Mouse (Mus musculus) frontal cortex, postnatal 36 days (tissue): ENCODE measurements around the gene Gm7324.
"Not testable (repeated sequence)": the region's sequence is repeated elsewhere in the genome, so short reads cannot be mapped to it uniquely, and the experiment has no call there.

Experiments used
- DNase-seq, 2 experiments: peaks; one replicate each; pipeline ENCODE4 v3.0.0; 2022; ENCODE audit warnings: low spot score in 2 of 2

Gene Gm7324

DNA sequence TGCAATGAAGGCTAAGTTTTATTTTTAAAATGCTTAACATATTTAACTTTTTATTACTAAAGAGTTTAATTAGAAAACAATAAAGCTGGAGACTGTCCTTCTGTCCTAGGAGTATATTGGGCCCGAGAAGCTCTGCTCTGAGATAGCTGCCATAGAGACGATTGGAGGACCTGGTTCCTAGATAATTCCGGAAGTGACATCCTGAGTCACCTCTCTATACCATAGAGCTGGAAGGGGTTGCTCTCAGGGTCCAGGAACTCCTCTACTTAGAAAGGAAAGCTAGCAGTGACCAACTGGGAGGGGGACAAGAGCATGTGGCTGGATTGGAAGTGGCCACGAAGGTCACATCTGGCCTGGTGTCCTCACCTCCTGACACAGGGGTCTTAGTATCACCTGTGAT, at the start of gene Gm7324:
Gm7324 (plus strand) TSS at position 208 of the 400 bp plus-strand sequence.
- DNase-seq, result not testable (repeated sequence)

DNA sequence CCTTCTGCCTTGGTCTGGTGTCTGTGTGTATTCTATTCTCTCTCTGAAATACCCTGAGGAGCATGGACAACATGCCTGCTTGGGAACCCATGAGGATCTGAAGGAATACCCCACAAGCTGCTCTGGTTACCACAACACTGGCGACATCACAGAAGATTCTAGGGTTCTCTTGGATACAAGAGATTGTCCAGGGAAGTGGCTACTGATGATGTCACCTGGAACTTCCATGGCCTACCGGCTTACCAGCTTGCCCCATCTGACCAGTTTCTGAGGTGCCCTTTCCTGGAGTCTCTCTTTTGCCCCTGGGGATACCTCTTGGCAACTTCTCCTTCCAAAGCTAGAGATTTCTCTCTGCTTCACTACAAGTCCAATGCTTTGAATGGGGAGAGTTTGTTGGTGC, 20.5 kb upstream of the Gm7324 start, which contains the start of gene Gm8165:
Gm8165 (minus strand) TSS at position 101 of the 400 bp plus-strand sequence.
- not testable (repeated sequence) for DNase-seq

DNA sequence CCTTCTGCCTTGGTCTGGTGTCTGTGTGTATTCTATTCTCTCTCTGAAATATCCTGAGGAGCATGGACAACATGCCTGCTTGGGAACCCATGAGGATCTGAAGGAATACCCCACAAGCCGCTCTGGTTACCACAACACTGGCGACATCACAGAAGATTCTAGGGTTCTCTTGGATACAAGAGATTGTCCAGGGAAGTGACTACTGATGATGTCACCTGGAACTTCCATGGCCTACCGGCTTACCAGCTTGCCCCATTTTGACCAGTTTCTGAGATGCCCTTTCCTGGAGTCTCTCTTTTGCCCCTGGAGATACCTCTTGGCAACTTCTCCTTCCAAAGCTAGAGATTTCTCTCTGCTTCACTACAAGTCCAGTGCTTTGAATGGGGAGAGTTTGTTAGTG, 29.8 kb downstream of the Gm7324 start, which contains the start of gene Gm16506:
Gm16506 (minus strand) TSS at position 101 of the 400 bp plus-strand sequence.
- not testable (repeated sequence) for DNase-seq

DNA sequence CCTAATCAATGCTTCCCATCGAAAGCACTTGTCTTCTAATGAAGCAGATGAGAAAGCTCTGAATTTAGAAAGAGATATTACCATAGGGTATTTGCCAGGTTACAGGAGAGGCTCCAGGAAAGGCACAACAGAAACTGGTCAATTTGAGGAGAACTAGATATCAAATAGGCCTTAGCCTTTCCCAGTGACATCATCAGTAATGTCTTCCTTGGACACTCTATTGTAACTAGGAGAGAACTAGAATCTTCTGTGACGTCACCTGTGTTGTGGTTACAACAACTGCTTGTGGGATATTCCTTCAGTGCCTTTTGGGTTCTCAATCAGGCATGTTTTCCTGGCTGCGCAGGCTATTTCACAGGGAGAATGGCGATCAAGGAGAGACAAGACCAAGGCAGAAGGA, 49.9 kb downstream of the Gm7324 start, which contains the start of gene Gm6526:
Gm6526 (plus strand) TSS at position 301 of the 400 bp plus-strand sequence.
- DNase-seq, result not testable (repeated sequence)
